15 mouse cellular contexts compared by ENCODE assay signal in genomic region chr2:34762174-34762573, GRCm38 (mm10).
"Had no signal": no experiment of that assay in that cellular context is flagged by ENCODE, and none has a peak within 500 bp of the region (broad histone marks: within the 10 kb centered on the region; RNA-seq: fewer than 3 reads in every experiment).

No protein-coding gene starts in this region.

- H3K27me3 ChIP-seq: kidney, embryonic 15.5 days; limb, embryonic 12.5 days; lung, embryonic 15.5 days; neural tube, embryonic 13.5 days had no signal

- H3K9ac ChIP-seq: kidney, embryonic 15.5 days; limb, embryonic 12.5 days; lung, embryonic 15.5 days; neural tube, embryonic 13.5 days had no signal

- H3K4me2 ChIP-seq: kidney, embryonic 15.5 days; limb, embryonic 12.5 days; lung, embryonic 15.5 days; midbrain, embryonic 11.5 days; neural tube, embryonic 13.5 days had no signal

- H3K27ac ChIP-seq: kidney, embryonic 15.5 days; limb, embryonic 12.5 days; lung, embryonic 15.5 days; neural tube, embryonic 13.5 days had no signal

- H3K36me3 ChIP-seq: kidney, embryonic 15.5 days; limb, embryonic 12.5 days; lung, embryonic 15.5 days; neural tube, embryonic 13.5 days had no signal

- H3K4me3 ChIP-seq: kidney, embryonic 15.5 days; limb, embryonic 12.5 days; lung, embryonic 15.5 days; neural tube, embryonic 13.5 days had no signal

- ATAC-seq: intestine, embryonic 16.5 days; midbrain, embryonic 16.5 days had no signal

- H3K9me3 ChIP-seq: kidney, embryonic 15.5 days; lung, embryonic 15.5 days; neural tube, embryonic 13.5 days had no signal

- DNase-seq: kidney, adult 2 months; kidney, postnatal 36 days; layer of hippocampus, adult 9-11 months; layer of hippocampus, postnatal 36 days; retina, postnatal 1 day; right cerebral cortex, postnatal 4 days; spleen, adult 18-20 months; thymus, postnatal 4 days had no signal

- H3K4me1 ChIP-seq: kidney, embryonic 15.5 days; limb, embryonic 12.5 days; lung, embryonic 15.5 days; neural tube, embryonic 13.5 days had no signal
